Mouse (Mus musculus): ENCODE measurements around the gene Adam4. TPM values are rescaled to one million over a fixed set of nuclear protein-coding genes. Genes with fewer than 3 reads are reported as not detected.
"Not testable (repeated sequence)": the region's sequence is repeated elsewhere in the genome, so short reads cannot be mapped to it uniquely, and the experiment has no call there.

Adam4 gene
- total and polyA plus RNA-seq, 3 experiments: 0.30 to 0.35 (median 0.34) TPM

- H3K9me3 ChIP-seq (replicated peaks; ENCODE audit: low read length): no peaks in the 10 kb centered on the region
Measured at GRCm38 (mm10) chr12:81402187-81402586, 19.6 kb downstream of the Adam4 start.

GRCm38 (mm10) chr12:81379364-81379763 is 42.4 kb downstream of the Adam4 start, which contains the start of gene Gm4787:
TSS of gene Gm4787 (minus strand) at chr12:81379464.
- H3K4me3 ChIP-seq (replicated peaks in 1 of 3; ENCODE audit: low read depth in 2 of 3, low read length in 2 of 3, poor library complexity in 1 of 3); H3K4me1 ChIP-seq (ENCODE audit: control insufficient read depth in 1 of 2, insufficient read depth in 2 of 2); dilution Hi-C loops (cut with MboI; ENCODE audit: extremely low pct_ligation_motif_present, extremely low pct_unique_long_range_greater_than_20kb, low sequenced_read_pairs); H3K36me3 ChIP-seq (replicated peaks in 1 of 2; ENCODE audit: control insufficient read depth in 1 of 2, insufficient read depth in 1 of 2, low read length in 1 of 2); H3K27me3 ChIP-seq (replicated peaks); H3K4me2 ChIP-seq (ENCODE audit: insufficient read depth, low read depth, poor library complexity, severe bottlenecking); H3K9ac ChIP-seq (ENCODE audit: insufficient read depth, low read depth); in situ Hi-C loops (cut with MboI; ENCODE audit: low pct_ligation_motif_present, low pct_unique_long_range_greater_than_20kb, low sequenced_read_pairs); H3K79me2 ChIP-seq (replicated peaks; ENCODE audit: control insufficient read depth, extremely low read depth, insufficient read depth, poor library complexity, severe bottlenecking); DNase-seq (ENCODE audit: extremely low read depth); H3K27ac ChIP-seq (ENCODE audit: insufficient read depth, low read depth); H3K9me3 ChIP-seq (replicated peaks; ENCODE audit: low read length): not testable (repeated sequence)

More at GRCm38 (mm10) chr12:81402187-81402586, 19.6 kb downstream of the Adam4 start:
- no peak overlapping the region for H3K4me2 ChIP-seq (ENCODE audit: insufficient read depth, low read depth, poor library complexity, severe bottlenecking)
- no peaks in the 10 kb centered on the region for H3K27me3 ChIP-seq (replicated peaks)
- H3K9ac ChIP-seq (ENCODE audit: insufficient read depth, low read depth): no peak overlapping the region
- H3K27ac ChIP-seq (ENCODE audit: insufficient read depth, low read depth): no peak overlapping the region
- H3K4me1 ChIP-seq (ENCODE audit: control insufficient read depth in 1 of 2, insufficient read depth in 2 of 2): no peaks in the 10 kb centered on the region
- dilution Hi-C loops (cut with MboI; ENCODE audit: extremely low pct_ligation_motif_present, extremely low pct_unique_long_range_greater_than_20kb, low sequenced_read_pairs): no loop called here
- no peaks in the 10 kb centered on the region for H3K79me2 ChIP-seq (replicated peaks; ENCODE audit: control insufficient read depth, extremely low read depth, insufficient read depth, poor library complexity, severe bottlenecking)
- H3K4me3 ChIP-seq (replicated peaks in 1 of 3; ENCODE audit: low read depth in 2 of 3, low read length in 2 of 3, poor library complexity in 1 of 3): no peak overlapping the region
- peak; percentile 68 for DNase-seq (ENCODE audit: extremely low read depth)
- in situ Hi-C loops (cut with MboI; ENCODE audit: low pct_ligation_motif_present, low pct_unique_long_range_greater_than_20kb, low sequenced_read_pairs): loop anchor here (5.0 to 25.0 kb wide), 2 partner anchors 200 to 415 kb away; no protein-coding TSS in a partner anchor
- TF ChIP-seq RCOR1 (conservative IDR thresholded peaks at IDR 0.05; ENCODE audit: low read depth, low read length) (no peak), ZKSCAN1 (IDR thresholded peaks at IDR 0.05; ENCODE audit: borderline replicate concordance, low read depth, low read length) (no peak), MYC (IDR thresholded peaks at IDR 0.05; ENCODE audit: low read depth, low read length) (peak; percentile 65; the same call in 1 of the 2 replicates), CTCF (conservative IDR thresholded peaks at IDR 0.05 in 1 of 2, IDR thresholded peaks at IDR 0.05 in 1 of 2; ENCODE audit: low read depth in 2 of 2, low read length in 2 of 2) (peak; percentile 56 to 84), SMC3 (IDR thresholded peaks at IDR 0.05; ENCODE audit: low read depth, low read length) (peak; percentile 87), RAD21 (IDR thresholded peaks at IDR 0.05; ENCODE audit: low read depth, low read length) (peak; percentile 79), MAX (IDR thresholded peaks at IDR 0.05; ENCODE audit: low read length) (peak; percentile 70), ELF1 (IDR thresholded peaks at IDR 0.05; ENCODE audit: low read depth, low read length) (no peak)
- peaks cover 0 to 11% of the 10 kb centered on the region in 2 experiments for H3K36me3 ChIP-seq (replicated peaks in 1 of 2; ENCODE audit: control insufficient read depth in 1 of 2, insufficient read depth in 1 of 2, low read length in 1 of 2)

Other genes with a start within 250 kb of the Adam4 start
- gene Slc8a3, start 88.8 kb downstream of the Adam4 start, total RNA-seq (2012; rRNA removed): not detected in 2 replicates
- gene Slc8a3, start 88.8 kb downstream of the Adam4 start, total RNA-seq (2014; rRNA removed): not detected in 2 replicates
- gene Slc8a3, start 88.8 kb downstream of the Adam4 start, polyA plus RNA-seq (2012; ENCODE audit: insufficient read length, low read depth): 0.11 TPM in 1 of 2 replicates, not detected in the other
- gene Gm4787, start 42.5 kb downstream of the Adam4 start, total RNA-seq (2012; rRNA removed): 0.13 and 0.17 TPM in 2 replicates
- gene Gm4787, start 42.5 kb downstream of the Adam4 start, total RNA-seq (2014; rRNA removed): 0.08 and 0.11 TPM in 2 replicates
- 0.14 and 0.15 TPM in 2 replicates for gene Gm4787, start 42.5 kb downstream of the Adam4 start, polyA plus RNA-seq (2012; ENCODE audit: insufficient read length, low read depth)
- gene Cox16, start 63.2 kb upstream of the Adam4 start, total RNA-seq (2012; rRNA removed): 120 and 124 TPM in 2 replicates
- 315 and 321 TPM in 2 replicates for gene Cox16, start 63.2 kb upstream of the Adam4 start, total RNA-seq (2014; rRNA removed)
- 101 and 118 TPM in 2 replicates for gene Cox16, start 63.2 kb upstream of the Adam4 start, polyA plus RNA-seq (2012; ENCODE audit: insufficient read length, low read depth)
- gene Gm20498, start 111.0 kb upstream of the Adam4 start, total RNA-seq (2012; rRNA removed): 52.2 and 54.8 TPM in 2 replicates
- 24.6 and 25.7 TPM in 2 replicates for gene Gm20498, start 111.0 kb upstream of the Adam4 start, total RNA-seq (2014; rRNA removed)
- 30.9 and 32.6 TPM in 2 replicates for gene Gm20498, start 111.0 kb upstream of the Adam4 start, polyA plus RNA-seq (2012; ENCODE audit: insufficient read length, low read depth)
- 20.2 and 21.3 TPM in 2 replicates for gene Synj2bp, start 111.0 kb upstream of the Adam4 start, total RNA-seq (2012; rRNA removed)
- 43.1 and 49.5 TPM in 2 replicates for gene Synj2bp, start 111.0 kb upstream of the Adam4 start, total RNA-seq (2014; rRNA removed)
- gene Synj2bp, start 111.0 kb upstream of the Adam4 start, polyA plus RNA-seq (2012; ENCODE audit: insufficient read length, low read depth): 30.9 and 33.3 TPM in 2 replicates
- 0.13 TPM in 1 of 2 replicates, not detected in the other for gene Adam21, start 146.5 kb upstream of the Adam4 start, total RNA-seq (2012; rRNA removed)
- gene Adam21, start 146.5 kb upstream of the Adam4 start, total RNA-seq (2014; rRNA removed): not detected in 2 replicates
- gene Adam21, start 146.5 kb upstream of the Adam4 start, polyA plus RNA-seq (2012; ENCODE audit: insufficient read length, low read depth): 0.07 TPM in 1 of 2 replicates, not detected in the other
- 32.3 and 40.9 TPM in 2 replicates for gene Med6, start 173.1 kb upstream of the Adam4 start, total RNA-seq (2012; rRNA removed)
- 66.8 and 74.1 TPM in 2 replicates for gene Med6, start 173.1 kb upstream of the Adam4 start, total RNA-seq (2014; rRNA removed)
- 45.6 and 47.0 TPM in 2 replicates for gene Med6, start 173.1 kb upstream of the Adam4 start, polyA plus RNA-seq (2012; ENCODE audit: insufficient read length, low read depth)
- not detected in 2 replicates for gene Ttc9, start 209.3 kb upstream of the Adam4 start, total RNA-seq (2012; rRNA removed)
- not detected in 2 replicates for gene Ttc9, start 209.3 kb upstream of the Adam4 start, total RNA-seq (2014; rRNA removed)
- 0.07 TPM in 1 of 2 replicates, not detected in the other for gene Ttc9, start 209.3 kb upstream of the Adam4 start, polyA plus RNA-seq (2012; ENCODE audit: insufficient read length, low read depth)